Mouse (Mus musculus): Measurements from ENCODE around the gene Mapre3. TPM values are rescaled to one million over a fixed set of nuclear protein-coding genes. Genes with fewer than 3 reads are reported as not detected.

The Mapre3 gene
- polyA plus RNA-seq, 1 experiment: 58.7 TPM

- Histone ChIP-seq H3K4me2 (ENCODE audit: low read depth) (peak overlapping the region; percentile 81), H3ac (ENCODE audit: control insufficient read depth, insufficient read length) (peak overlapping the region; percentile 71), H3K27me3 (ENCODE audit: control insufficient read depth, insufficient read depth, insufficient read length) (no peaks in the 10 kb centered on the region), H3K79me2 (ENCODE audit: control insufficient read depth, insufficient read depth) (no peaks in the 10 kb centered on the region), H3K4me3 (peak overlapping the region; percentile 71), H3K36me3 (ENCODE audit: control insufficient read depth, insufficient read depth) (peaks cover 7% of the 10 kb centered on the region)
- TF ChIP-seq REST (IDR thresholded peaks at IDR 0.05; ENCODE audit: insufficient read depth, insufficient read length) (no peak), TCF3 (IDR thresholded peaks at IDR 0.05; ENCODE audit: insufficient read length, low read depth) (no peak), POLR2AphosphoS2 (IDR thresholded peaks at IDR 0.05; ENCODE audit: insufficient read length, low read depth) (peak; percentile 37), POLR2A (IDR thresholded peaks at IDR 0.05; ENCODE audit: insufficient read length, low read depth) (no peak), USF1 (IDR thresholded peaks at IDR 0.05; ENCODE audit: low read depth) (no peak)
Observed at GRCm38 (mm10) chr5:30889088-30889754, 74.8 kb downstream of the Mapre3 start.

- Histone ChIP-seq H3K36me3 (ENCODE audit: control insufficient read depth, insufficient read depth) (peaks cover 7% of the 10 kb centered on the region), H3ac (ENCODE audit: control insufficient read depth, insufficient read length) (no peak overlapping the region), H3K79me2 (ENCODE audit: control insufficient read depth, insufficient read depth) (no peaks in the 10 kb centered on the region), H3K4me2 (ENCODE audit: low read depth) (no peak overlapping the region), H3K27me3 (ENCODE audit: control insufficient read depth, insufficient read depth, insufficient read length) (no peaks in the 10 kb centered on the region), H3K4me3 (no peak overlapping the region)
- TF ChIP-seq SRF (IDR thresholded peaks at IDR 0.05; ENCODE audit: control insufficient read depth, insufficient read length, low read depth) (no peak), MAX (IDR thresholded peaks at IDR 0.05; ENCODE audit: low read depth) (no peak), USF1 (IDR thresholded peaks at IDR 0.05; ENCODE audit: low read depth) (no peak), TCF12 (IDR thresholded peaks at IDR 0.05; ENCODE audit: insufficient read depth, poor library complexity, severe bottlenecking) (no peak), MYOD1 (IDR thresholded peaks at IDR 0.05; ENCODE audit: control insufficient read depth in 1 of 3, insufficient read length in 2 of 3, low read depth in 2 of 3) (no peak), MYOG (IDR thresholded peaks at IDR 0.05; ENCODE audit: control insufficient read depth in 1 of 3, insufficient read depth in 1 of 3, insufficient read length in 2 of 3, low read depth in 2 of 3) (no peak), E2F4 (IDR thresholded peaks at IDR 0.05; ENCODE audit: insufficient read depth) (no peak), POLR2A (IDR thresholded peaks at IDR 0.05; ENCODE audit: insufficient read length, low read depth) (no peak), REST (IDR thresholded peaks at IDR 0.05; ENCODE audit: insufficient read depth, insufficient read length) (no peak), TCF3 (IDR thresholded peaks at IDR 0.05; ENCODE audit: insufficient read length, low read depth) (no peak), CEBPB (IDR thresholded peaks at IDR 0.05; ENCODE audit: insufficient read depth, poor library complexity, severe bottlenecking) (no peak), POLR2AphosphoS2 (IDR thresholded peaks at IDR 0.05; ENCODE audit: insufficient read length, low read depth) (no peak)
Observed at GRCm38 (mm10) chr5:30890375-30890774, 75.9 kb downstream of the Mapre3 start.

GRCm38 (mm10) chr5:30901860-30902259 is 87.4 kb downstream of the Mapre3 start:
- Histone ChIP-seq H3K27me3 (ENCODE audit: control insufficient read depth, insufficient read depth, insufficient read length) (no peaks in the 10 kb centered on the region), H3K4me2 (ENCODE audit: low read depth) (peak overlapping the region; percentile 29), H3K4me3 (no peak overlapping the region), H3ac (ENCODE audit: control insufficient read depth, insufficient read length) (no peak overlapping the region), H3K36me3 (ENCODE audit: control insufficient read depth, insufficient read depth) (peaks cover 3% of the 10 kb centered on the region), H3K79me2 (ENCODE audit: control insufficient read depth, insufficient read depth) (peaks cover 17% of the 10 kb centered on the region)
- 0 out of 2 replicates have a peak, but pooled peaks have one; percentile 14 for TF ChIP-seq CEBPB (IDR thresholded peaks at IDR 0.05; ENCODE audit: insufficient read depth, poor library complexity, severe bottlenecking)
- TF ChIP-seq POLR2AphosphoS2 (IDR thresholded peaks at IDR 0.05; ENCODE audit: insufficient read length, low read depth): peak; percentile 49
- no peak for TF ChIP-seq TCF12 (IDR thresholded peaks at IDR 0.05; ENCODE audit: insufficient read depth, poor library complexity, severe bottlenecking)
- TF ChIP-seq MYOD1 (IDR thresholded peaks at IDR 0.05; ENCODE audit: control insufficient read depth in 1 of 3, insufficient read length in 2 of 3, low read depth in 2 of 3): no peak
- no peak for TF ChIP-seq MAX (IDR thresholded peaks at IDR 0.05; ENCODE audit: low read depth)
- peak; percentile 12 for TF ChIP-seq USF1 (IDR thresholded peaks at IDR 0.05; ENCODE audit: low read depth)
- no peak for TF ChIP-seq E2F4 (IDR thresholded peaks at IDR 0.05; ENCODE audit: insufficient read depth)
- TF ChIP-seq TCF3 (IDR thresholded peaks at IDR 0.05; ENCODE audit: insufficient read length, low read depth): no peak
- no peak for TF ChIP-seq SRF (IDR thresholded peaks at IDR 0.05; ENCODE audit: control insufficient read depth, insufficient read length, low read depth)
- TF ChIP-seq MYOG (IDR thresholded peaks at IDR 0.05; ENCODE audit: control insufficient read depth in 1 of 3, insufficient read depth in 1 of 3, insufficient read length in 2 of 3, low read depth in 2 of 3): no peak
- TF ChIP-seq POLR2A (IDR thresholded peaks at IDR 0.05; ENCODE audit: insufficient read length, low read depth): no peak

GRCm38 (mm10) chr5:30907413-30908059 is 93.1 kb downstream of the Mapre3 start, which contains the start of gene Ost4:
TSS of gene Ost4 (minus strand) at chr5:30907788.
- Histone ChIP-seq H3K36me3 (ENCODE audit: control insufficient read depth, insufficient read depth) (no peaks in the 10 kb centered on the region), H3K27me3 (ENCODE audit: control insufficient read depth, insufficient read depth, insufficient read length) (no peaks in the 10 kb centered on the region), H3K4me2 (ENCODE audit: low read depth) (peak within 1 kb of the TSS; percentile 97), H3ac (ENCODE audit: control insufficient read depth, insufficient read length) (peak within 1 kb of the TSS; percentile 46), H3K4me3 (peak within 1 kb of the TSS; percentile 91), H3K79me2 (ENCODE audit: control insufficient read depth, insufficient read depth) (peaks cover 22% of the 10 kb centered on the region)
- TF ChIP-seq MYOD1 (IDR thresholded peaks at IDR 0.05; ENCODE audit: control insufficient read depth in 1 of 3, insufficient read length in 2 of 3, low read depth in 2 of 3): peak in 2 of 3 experiments; percentile 89 to 93
- peak in 2 of 3 experiments; percentile 78 to 90 for TF ChIP-seq MYOG (IDR thresholded peaks at IDR 0.05; ENCODE audit: control insufficient read depth in 1 of 3, insufficient read depth in 1 of 3, insufficient read length in 2 of 3, low read depth in 2 of 3)
- no peak for TF ChIP-seq TCF12 (IDR thresholded peaks at IDR 0.05; ENCODE audit: insufficient read depth, poor library complexity, severe bottlenecking)
- TF ChIP-seq POLR2A (IDR thresholded peaks at IDR 0.05; ENCODE audit: insufficient read length, low read depth): peak; percentile 93
- no peak for TF ChIP-seq REST (IDR thresholded peaks at IDR 0.05; ENCODE audit: insufficient read depth, insufficient read length)
- TF ChIP-seq E2F4 (IDR thresholded peaks at IDR 0.05; ENCODE audit: insufficient read depth): peak; percentile 38
- no peak for TF ChIP-seq SRF (IDR thresholded peaks at IDR 0.05; ENCODE audit: control insufficient read depth, insufficient read length, low read depth)
- TF ChIP-seq POLR2AphosphoS2 (IDR thresholded peaks at IDR 0.05; ENCODE audit: insufficient read length, low read depth): peak; percentile 74
- TF ChIP-seq CEBPB (IDR thresholded peaks at IDR 0.05; ENCODE audit: insufficient read depth, poor library complexity, severe bottlenecking): no peak
- TF ChIP-seq MAX (IDR thresholded peaks at IDR 0.05; ENCODE audit: low read depth): no peak
- TF ChIP-seq TCF3 (IDR thresholded peaks at IDR 0.05; ENCODE audit: insufficient read length, low read depth): peak; percentile 64

Measured in myocyte (in vitro differentiated cells).